Mouse (Mus musculus) urinary bladder, postnatal 0 days (tissue): Measurements from ENCODE around the gene Ifna11. TPM values are rescaled to one million over a fixed set of nuclear protein-coding genes. Genes with fewer than 3 reads are reported as not detected.

Experiments used
- polyA plus RNA-seq: library from polyadenylated mRNA; unstranded; fragments of >200 nt; fragmentation: Nextera tagmentation; extraction: Ambion mirVana; gene quantifications from 2 replicates; pipeline ENCODE4 v1.2.1, GENCODE M21; 2015

Gene Ifna11
- polyA plus RNA-seq, 1 experiment from 2014 or later = not detected

Other genes with a start within 250 kb of the Ifna11 start
- gene Ifna14, start 248.2 kb upstream of the Ifna11 start, polyA plus RNA-seq = not detected in 2 replicates
- gene Ifna9, start 227.6 kb upstream of the Ifna11 start, polyA plus RNA-seq = not detected in 2 replicates
- not detected in 2 replicates for gene Ifna12, start 216.6 kb upstream of the Ifna11 start, polyA plus RNA-seq
- gene C87499, start 185.5 kb upstream of the Ifna11 start, polyA plus RNA-seq = not detected in 2 replicates
- gene Ifna13, start 175.5 kb upstream of the Ifna11 start, polyA plus RNA-seq = not detected in 2 replicates
- gene Ifna16, start 143.0 kb upstream of the Ifna11 start, polyA plus RNA-seq = not detected in 2 replicates
- gene Ifna2, start 136.0 kb upstream of the Ifna11 start, polyA plus RNA-seq = not detected in 2 replicates
- gene Ifnab, start 128.6 kb upstream of the Ifna11 start, polyA plus RNA-seq = not detected in 2 replicates
- 0.34 and 0.37 TPM in 2 replicates for gene Gm26566, start 98.2 kb upstream of the Ifna11 start, polyA plus RNA-seq
- 47.0 and 61.7 TPM in 2 replicates for gene Klhl9, start 97.5 kb upstream of the Ifna11 start, polyA plus RNA-seq
- not detected in 2 replicates for gene Gm13271, start 65.1 kb upstream of the Ifna11 start, polyA plus RNA-seq
- 0.28 and 0.35 TPM in 2 replicates for gene Gm13283, start 59.8 kb upstream of the Ifna11 start, polyA plus RNA-seq
- gene Gm13290, start 46.1 kb upstream of the Ifna11 start, polyA plus RNA-seq = not detected in 2 replicates
- gene Gm13289, start 43.0 kb upstream of the Ifna11 start, polyA plus RNA-seq = not detected in 2 replicates
- gene Gm13272, start 40.1 kb upstream of the Ifna11 start, polyA plus RNA-seq = not detected in 2 replicates
- gene Ifnz, start 37.8 kb upstream of the Ifna11 start, polyA plus RNA-seq = 0.17 and 0.28 TPM in 2 replicates
- gene Gm13276, start 34.2 kb upstream of the Ifna11 start, polyA plus RNA-seq = not detected in 2 replicates
- gene Gm13277, start 31.3 kb upstream of the Ifna11 start, polyA plus RNA-seq = not detected in 2 replicates
- not detected in 2 replicates for gene Gm13278, start 28.4 kb upstream of the Ifna11 start, polyA plus RNA-seq
- gene Gm13275, start 25.5 kb upstream of the Ifna11 start, polyA plus RNA-seq = not detected in 2 replicates
- not detected in 2 replicates for gene Gm13279, start 22.6 kb upstream of the Ifna11 start, polyA plus RNA-seq
- gene Gm13285, start 20.3 kb upstream of the Ifna11 start, polyA plus RNA-seq = 1.6 and 1.7 TPM in 2 replicates
- not detected in 2 replicates for gene Gm13287, start 16.7 kb upstream of the Ifna11 start, polyA plus RNA-seq
- 0.21 TPM in 1 of 2 replicates, not detected in the other for gene Gm13288, start 14.4 kb upstream of the Ifna11 start, polyA plus RNA-seq
- not detected in 2 replicates for gene Ifna7, start 3.7 kb upstream of the Ifna11 start, polyA plus RNA-seq
- not detected in 2 replicates for gene Ifna6, start 7.5 kb downstream of the Ifna11 start, polyA plus RNA-seq
- not detected in 2 replicates for gene Ifna5, start 15.6 kb downstream of the Ifna11 start, polyA plus RNA-seq
- not detected in 2 replicates for gene Ifna4, start 21.9 kb downstream of the Ifna11 start, polyA plus RNA-seq
- gene Ifna1, start 30.1 kb downstream of the Ifna11 start, polyA plus RNA-seq = not detected in 2 replicates
- gene Ifne, start 60.2 kb downstream of the Ifna11 start, polyA plus RNA-seq = not detected in 2 replicates